Mouse (Mus musculus) heart, embryonic 14.5 days (tissue): ENCODE measurements around the gene Thsd7a. TPM values are rescaled to one million over a fixed set of nuclear protein-coding genes. Genes with fewer than 3 reads are reported as not detected.
A peak's percentile ranks its signal among the peaks of the same experiment; 100 is the strongest.

ENCODE experiments used
- ATAC-seq: fragments of 200-750 bp; cut with Nextera tagmentation; 2 replicates; pipeline ENCODE4 v1.8.0; 2017; ENCODE audit warnings: low read depth, moderate TSS enrichment; ENCODE audit not compliant: insufficient number of reproducible peaks, insufficient read depth, low FRiP score
- H3K27ac ChIP-seq, 2 experiments: fragments of 200-500 bp in 1 of 2; fragments of 300-500 bp in 1 of 2; sonication (generic) in 1 of 2; replicated peaks in 1 of 2; 2 replicates each; pipeline ENCODE4 v1.5.1; 2012 to 2014; ENCODE audit warnings: low read depth in 2 of 2, low read length in 2 of 2, control low read depth in 1 of 2, mild to moderate bottlenecking in 1 of 2, mixed read lengths in 1 of 2; ENCODE audit not compliant: control insufficient read depth in 1 of 2, insufficient read depth in 1 of 2
- H3K27me3 ChIP-seq: fragments of 300-500 bp; sonication (generic); 2 replicates; pipeline ENCODE4 v1.6.1; 2014; ENCODE audit warnings: mild to moderate bottlenecking, low read length, control low read depth; ENCODE audit not compliant: control insufficient read depth, insufficient read depth
- H3K36me3 ChIP-seq: fragments of 300-500 bp; sonication (generic); 2 replicates; pipeline ENCODE4 v1.6.1; 2014; ENCODE audit warnings: mild to moderate bottlenecking, control low read depth, low read length, mixed read lengths; ENCODE audit not compliant: control insufficient read depth, insufficient read depth
- H3K4me1 ChIP-seq, 2 experiments: fragments of 200-500 bp in 1 of 2; fragments of 300-500 bp in 1 of 2; sonication (generic) in 1 of 2; 2 replicates each; pipeline ENCODE4 v1.6.1; 2012 to 2014; ENCODE audit warnings: low read length in 2 of 2, control low read depth in 1 of 2, mixed read lengths in 1 of 2; ENCODE audit not compliant: control insufficient read depth in 2 of 2, insufficient read depth in 2 of 2
- H3K4me2 ChIP-seq: fragments of 300-500 bp; sonication (generic); 2 replicates; pipeline ENCODE4 v1.6.1; 2014; ENCODE audit warnings: mild to moderate bottlenecking, low read length
- H3K4me3 ChIP-seq, 2 experiments: fragments of 200-500 bp in 1 of 2; fragments of 300-500 bp in 1 of 2; sonication (generic) in 1 of 2; 2 replicates each; pipeline ENCODE4 v1.5.1; 2012 to 2014; ENCODE audit warnings: low read length in 2 of 2, mild to moderate bottlenecking in 2 of 2, control low read depth in 1 of 2, low read depth in 1 of 2, moderate library complexity in 1 of 2; ENCODE audit not compliant: control insufficient read depth in 1 of 2, insufficient read depth in 1 of 2
- H3K9ac ChIP-seq: fragments of 300-500 bp; sonication (generic); 2 replicates; pipeline ENCODE4 v1.6.1; 2014; ENCODE audit warnings: mild to moderate bottlenecking, low read length
- H3K9me3 ChIP-seq: fragments of 300-500 bp; sonication (generic); 2 replicates; pipeline ENCODE4 v1.6.1; 2016; ENCODE audit warnings: low read length, control low read depth; ENCODE audit not compliant: control insufficient read depth
- WGBS: fragments of 180-500 bp; shearing (Covaris S2); extraction: QIAGEN DNeasy Blood & Tissue Kit; methylation state at CpG from one replicate; pipeline ENCODE4 v1.1.7; 2014; 5-methylcytosine and 5-hydroxymethylcytosine counted together
- polyA plus RNA-seq: library from polyadenylated mRNA; unstranded; fragments of >200 nt; fragmentation: Nextera tagmentation; extraction: Ambion mirVana; gene quantifications from 2 replicates; pipeline ENCODE4 v1.2.1, GENCODE M21; 2014

Thsd7a gene
- polyA plus RNA-seq, 1 experiment from 2014 or later, result 3.8 TPM

GRCm38 (mm10) chr6:12467339-12468124, 281.7 kb downstream of the Thsd7a start:
- no peak overlapping the region for H3K9ac ChIP-seq
- no peak overlapping the region for H3K27ac ChIP-seq
- H3K4me1 ChIP-seq, result peaks cover 0 to 7% of the 10 kb centered on the region in 2 experiments; a peak in 1 of 4 replicates
- H3K4me2 ChIP-seq, result no peak overlapping the region
- WGBS, result 54% methylated on average over 7 of the region's 7 CpGs
- H3K36me3 ChIP-seq, result no peaks in the 10 kb centered on the region
- no peaks in the 10 kb centered on the region for H3K9me3 ChIP-seq
- H3K27me3 ChIP-seq, result no peaks in the 10 kb centered on the region
- no peak overlapping the region for H3K4me3 ChIP-seq
- ATAC-seq, result no peak

DNA sequence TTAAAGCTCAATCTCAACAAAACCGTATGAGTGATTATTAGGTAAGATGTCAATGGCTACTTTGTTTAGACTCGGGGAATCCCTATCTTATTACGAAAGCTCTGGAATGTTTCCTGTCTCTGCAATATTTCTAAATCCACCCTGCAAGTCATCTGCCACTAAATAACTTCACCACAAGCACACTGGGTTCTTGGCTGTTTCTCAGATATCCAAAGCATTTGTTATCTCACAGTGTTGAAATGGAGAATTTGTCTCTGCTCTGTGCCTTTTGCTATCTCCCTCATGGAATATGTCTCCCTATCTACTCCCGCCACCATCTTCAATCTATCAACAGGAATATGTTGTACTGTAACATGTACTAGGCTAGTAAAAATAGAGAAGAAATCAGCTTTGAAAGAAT, 290.4 kb downstream of the Thsd7a start:
- Histone ChIP-seq H3K4me2 (no peak overlapping the region), H3K27ac (peak overlapping the region in 1 of 2 experiments; percentile 70; a peak in 2 of 4 replicates), H3K9me3 (no peaks in the 10 kb centered on the region), H3K9ac (no peak overlapping the region), H3K4me1 (peaks cover 2 to 16% of the 10 kb centered on the region in 2 experiments; a peak in 3 of 4 replicates), H3K4me3 (no peak overlapping the region), H3K27me3 (no peaks in the 10 kb centered on the region), H3K36me3 (no peaks in the 10 kb centered on the region)
- ATAC-seq, result peak; percentile 59; the same call in 1 of the 2 replicates
- 10% methylated on average over 4 of the region's 4 CpGs for WGBS

- Histone ChIP-seq H3K4me1 (peaks cover 2 to 16% of the 10 kb centered on the region in 2 experiments; a peak in 3 of 4 replicates), H3K36me3 (no peaks in the 10 kb centered on the region), H3K4me3 (no peak overlapping the region), H3K4me2 (no peak overlapping the region), H3K27me3 (no peaks in the 10 kb centered on the region), H3K9me3 (no peaks in the 10 kb centered on the region), H3K27ac (no peak overlapping the region), H3K9ac (no peak overlapping the region)
- 89% methylated on average over 1 of the region's 1 CpGs for WGBS
- no peak for ATAC-seq
These were observed 291.8 kb downstream of the Thsd7a start for GRCm38 (mm10) chr6:12457451-12457850.

DNA sequence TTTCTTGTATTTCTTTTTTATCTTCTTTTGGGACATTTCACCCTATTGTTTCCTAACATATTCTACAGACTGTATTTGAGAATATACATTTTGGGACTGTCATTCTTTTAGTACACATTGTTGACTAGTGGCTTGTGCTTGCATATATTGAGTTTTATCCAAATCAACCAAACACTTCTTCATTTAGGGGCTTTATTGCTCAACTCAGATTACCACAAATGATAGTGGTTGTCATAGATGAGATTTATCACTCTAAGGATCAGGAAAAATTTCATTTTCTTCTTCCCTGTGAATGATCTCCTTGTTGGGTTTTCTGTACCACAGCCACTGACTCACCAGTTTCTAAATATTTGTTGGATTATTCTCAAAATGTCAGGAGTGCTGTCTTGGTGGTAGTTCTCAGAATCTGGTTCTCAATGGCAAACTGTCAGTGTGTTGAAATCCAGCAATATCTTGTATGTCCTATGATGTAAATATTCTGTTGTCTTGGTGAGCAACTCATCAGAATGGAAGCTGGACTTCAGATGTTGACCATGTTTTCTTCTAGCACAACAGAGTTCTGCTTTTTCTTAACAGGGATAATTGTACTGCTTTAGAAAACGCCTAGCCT, 294.2 kb downstream of the Thsd7a start:
- no peak for ATAC-seq
- no peak overlapping the region for H3K4me3 ChIP-seq
- 89% methylated on average over 1 of the region's 1 CpGs for WGBS
- no peaks in the 10 kb centered on the region for H3K27me3 ChIP-seq
- no peaks in the 10 kb centered on the region for H3K9me3 ChIP-seq
- no peak overlapping the region for H3K4me2 ChIP-seq
- no peaks in the 10 kb centered on the region for H3K36me3 ChIP-seq
- H3K27ac ChIP-seq, result no peak overlapping the region
- H3K9ac ChIP-seq, result no peak overlapping the region
- H3K4me1 ChIP-seq, result peaks cover 2 to 22% of the 10 kb centered on the region in 2 experiments; a peak in 3 of 4 replicates

- Histone ChIP-seq H3K27ac (0 out of 4 replicates have a peak overlapping the region, but pooled peaks of 1 of the 2 experiments have one; percentile 26), H3K9ac (no peak overlapping the region), H3K9me3 (no peaks in the 10 kb centered on the region), H3K4me1 (peaks cover 2 to 18% of the 10 kb centered on the region in 2 experiments; a peak in 3 of 4 replicates), H3K4me3 (no peak overlapping the region), H3K4me2 (no peak overlapping the region), H3K36me3 (no peaks in the 10 kb centered on the region), H3K27me3 (no peaks in the 10 kb centered on the region)
- WGBS, result 8% methylated on average over 3 of the region's 3 CpGs
- ATAC-seq, result no peak
These were observed 295.1 kb downstream of the Thsd7a start for GRCm38 (mm10) chr6:12454132-12454531.

DNA sequence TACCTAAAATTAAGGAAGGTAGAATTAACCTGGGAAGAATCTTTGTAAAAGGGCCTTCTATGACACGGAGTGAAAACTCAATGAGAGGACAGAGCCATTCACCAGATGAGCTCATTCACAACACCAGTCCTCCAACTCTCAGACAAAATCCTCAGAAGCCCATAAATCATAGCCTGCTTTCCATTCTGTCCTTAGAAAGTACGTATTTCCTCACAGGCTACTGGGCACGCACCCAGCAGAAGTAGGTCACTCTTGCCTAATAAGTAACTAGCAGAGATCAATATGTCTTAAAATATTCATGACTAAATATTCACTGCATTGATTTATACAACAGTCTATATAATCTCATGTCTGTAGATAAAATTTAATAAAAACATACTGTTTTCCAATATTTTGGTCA, 300.4 kb downstream of the Thsd7a start:
- H3K4me3 ChIP-seq, result no peak overlapping the region
- no peaks in the 10 kb centered on the region for H3K9me3 ChIP-seq
- peaks cover under 1 to 6% of the 10 kb centered on the region in 2 experiments; a peak in 3 of 4 replicates for H3K4me1 ChIP-seq
- H3K27ac ChIP-seq, result no peak overlapping the region
- no peak overlapping the region for H3K9ac ChIP-seq
- 85% methylated on average over 3 of the region's 3 CpGs for WGBS
- no peaks in the 10 kb centered on the region for H3K27me3 ChIP-seq
- H3K4me2 ChIP-seq, result no peak overlapping the region
- ATAC-seq, result no peak
- H3K36me3 ChIP-seq, result no peaks in the 10 kb centered on the region

DNA sequence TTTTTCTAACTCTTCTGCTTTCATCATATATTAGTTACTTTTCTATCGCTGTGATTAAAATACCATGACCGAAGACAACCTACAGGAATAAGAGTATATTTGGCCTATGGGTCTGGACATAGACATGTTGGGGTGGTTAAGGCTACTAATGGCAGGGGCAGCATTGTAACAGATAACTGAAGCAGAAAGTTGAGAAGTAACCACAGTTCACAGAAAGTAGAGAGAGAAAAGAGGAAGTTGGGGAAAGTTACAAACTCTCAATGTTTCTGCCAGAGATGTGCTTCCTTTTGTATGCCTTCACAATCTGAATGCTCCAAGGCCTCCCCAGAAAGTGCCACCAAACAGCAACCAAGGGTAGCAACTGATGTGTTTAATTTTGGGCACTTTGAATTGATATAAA, 303.7 kb downstream of the Thsd7a start:
- 89% methylated on average over 2 of the region's 2 CpGs for WGBS
- H3K4me3 ChIP-seq, result no peak overlapping the region
- no peak overlapping the region for H3K9ac ChIP-seq
- H3K27me3 ChIP-seq, result no peaks in the 10 kb centered on the region
- H3K27ac ChIP-seq, result no peak overlapping the region
- no peak for ATAC-seq
- H3K4me1 ChIP-seq, result no peaks in the 10 kb centered on the region
- no peaks in the 10 kb centered on the region for H3K36me3 ChIP-seq
- H3K9me3 ChIP-seq, result no peaks in the 10 kb centered on the region
- H3K4me2 ChIP-seq, result no peak overlapping the region
